Mouse (Mus musculus) embryonic facial prominence, embryonic 12.5 days (tissue): ENCODE measurements at regions not wholly inside any gene's neighbourhood (a gene's known extent, or its start where the extent isn't known, plus 50 kb on each side); places are given as distances from the start of the nearest gene placed in this dataset.

Experiments used
- ATAC-seq: fragments of 200-750 bp; cut with Nextera tagmentation; 2 replicates; pipeline ENCODE4 v1.8.0; 2017; ENCODE audit not compliant: insufficient number of reproducible peaks, insufficient read depth, low FRiP score, low TSS enrichment
- H3K27ac ChIP-seq: fragments of 300-500 bp; sonication (generic); 2 replicates; pipeline ENCODE4 v1.5.1; 2016; ENCODE audit warnings: mild to moderate bottlenecking
- H3K27me3 ChIP-seq: fragments of 300-500 bp; sonication (generic); 2 replicates; pipeline ENCODE4 v1.6.1; 2016; ENCODE audit warnings: mild to moderate bottlenecking, moderate library complexity
- H3K36me3 ChIP-seq: fragments of 300-500 bp; sonication (generic); 2 replicates; pipeline ENCODE4 v1.6.1; 2016; ENCODE audit warnings: mild to moderate bottlenecking
- H3K4me1 ChIP-seq: fragments of 300-500 bp; sonication (generic); 2 replicates; pipeline ENCODE4 v1.6.1; 2016
- H3K4me2 ChIP-seq: fragments of 300-500 bp; sonication (generic); replicated peaks from 2 replicates; pipeline ENCODE4 v1.6.1; 2016; ENCODE audit warnings: mild to moderate bottlenecking, moderate library complexity
- H3K4me3 ChIP-seq: fragments of 300-500 bp; sonication (generic); 2 replicates; pipeline ENCODE4 v1.5.1; 2016; ENCODE audit warnings: mild to moderate bottlenecking
- H3K9ac ChIP-seq: fragments of 300-500 bp; sonication (generic); 2 replicates; pipeline ENCODE4 v1.6.1; 2016; ENCODE audit warnings: mild to moderate bottlenecking, moderate library complexity
- H3K9me3 ChIP-seq: fragments of 300-500 bp; sonication (generic); 2 replicates; pipeline ENCODE4 v1.6.1; 2016; ENCODE audit warnings: mild to moderate bottlenecking, moderate library complexity
- WGBS: fragments of 180-500 bp; shearing (Covaris S2); methylation state at CpG from one replicate; pipeline ENCODE4 v1.1.7; 2016; 5-methylcytosine and 5-hydroxymethylcytosine counted together

GRCm38 (mm10) chr10:118041068-118041467 is 100.5 kb upstream of the Mdm1 start:
- Histone ChIP-seq H3K9me3 (no peaks in the 10 kb centered on the region), H3K9ac (no peak overlapping the region), H3K4me3 (no peak overlapping the region), H3K4me1 (no peaks in the 10 kb centered on the region), H3K27me3 (no peaks in the 10 kb centered on the region), H3K4me2 (no peak overlapping the region), H3K27ac (no peak overlapping the region), H3K36me3 (no peaks in the 10 kb centered on the region)
- 79% methylated on average over 3 of the region's 3 CpGs for WGBS
- no peak for ATAC-seq

GRCm38 (mm10) chr10:118043761-118044160 is 97.8 kb upstream of the Mdm1 start:
- no peak for ATAC-seq
- H3K36me3 ChIP-seq: no peaks in the 10 kb centered on the region
- no peaks in the 10 kb centered on the region for H3K4me1 ChIP-seq
- H3K4me2 ChIP-seq: no peak overlapping the region
- H3K9me3 ChIP-seq: no peaks in the 10 kb centered on the region
- no peaks in the 10 kb centered on the region for H3K27me3 ChIP-seq
- H3K9ac ChIP-seq: no peak overlapping the region
- 57% methylated on average over 13 of the region's 13 CpGs for WGBS
- no peak overlapping the region for H3K27ac ChIP-seq
- H3K4me3 ChIP-seq: no peak overlapping the region

GRCm38 (mm10) chr10:118044840-118045239 is 96.8 kb upstream of the Mdm1 start:
- Histone ChIP-seq H3K27me3 (no peaks in the 10 kb centered on the region), H3K4me1 (no peaks in the 10 kb centered on the region), H3K9me3 (no peaks in the 10 kb centered on the region), H3K4me3 (no peak overlapping the region), H3K9ac (no peak overlapping the region), H3K36me3 (no peaks in the 10 kb centered on the region), H3K27ac (no peak overlapping the region), H3K4me2 (no peak overlapping the region)
- WGBS: 56% methylated on average over 3 of the region's 3 CpGs
- ATAC-seq: no peak

- Histone ChIP-seq H3K9ac (no peak overlapping the region), H3K9me3 (no peaks in the 10 kb centered on the region), H3K27ac (no peak overlapping the region), H3K4me2 (no peak overlapping the region), H3K27me3 (no peaks in the 10 kb centered on the region), H3K36me3 (no peaks in the 10 kb centered on the region), H3K4me1 (no peaks in the 10 kb centered on the region), H3K4me3 (no peak overlapping the region)
- ATAC-seq: no peak
- 90% methylated on average over 2 of the region's 2 CpGs for WGBS
Measured at GRCm38 (mm10) chr10:118045427-118045826, 96.2 kb upstream of the Mdm1 start.

GRCm38 (mm10) chr10:118046328-118046727 is 95.3 kb upstream of the Mdm1 start:
- H3K27ac ChIP-seq: no peak overlapping the region
- WGBS: 54% methylated on average over 4 of the region's 4 CpGs

GRCm38 (mm10) chr10:118046831-118047230 is 94.8 kb upstream of the Mdm1 start:
- Histone ChIP-seq H3K4me1 (no peaks in the 10 kb centered on the region), H3K9ac (no peak overlapping the region), H3K9me3 (no peaks in the 10 kb centered on the region), H3K4me2 (no peak overlapping the region), H3K4me3 (no peak overlapping the region), H3K27ac (no peak overlapping the region), H3K36me3 (no peaks in the 10 kb centered on the region), H3K27me3 (no peaks in the 10 kb centered on the region)
- WGBS: 89% methylated on average over 1 of the region's 1 CpGs
- no peak for ATAC-seq

More at GRCm38 (mm10) chr10:118046328-118046727, 95.3 kb upstream of the Mdm1 start:
- H3K4me2 ChIP-seq: no peak overlapping the region
- H3K36me3 ChIP-seq: no peaks in the 10 kb centered on the region
- H3K4me3 ChIP-seq: no peak overlapping the region
- H3K9ac ChIP-seq: no peak overlapping the region
- H3K4me1 ChIP-seq: no peaks in the 10 kb centered on the region
- H3K27me3 ChIP-seq: no peaks in the 10 kb centered on the region
- H3K9me3 ChIP-seq: no peaks in the 10 kb centered on the region
- no peak for ATAC-seq

- H3K27me3 ChIP-seq: no peaks in the 10 kb centered on the region
- no peak overlapping the region for H3K27ac ChIP-seq
- 93% methylated on average over 10 of the region's 10 CpGs for WGBS
- H3K9ac ChIP-seq: no peak overlapping the region
- H3K9me3 ChIP-seq: no peaks in the 10 kb centered on the region
- H3K4me3 ChIP-seq: no peak overlapping the region
- ATAC-seq: no peak
- no peak overlapping the region for H3K4me2 ChIP-seq
- no peaks in the 10 kb centered on the region for H3K36me3 ChIP-seq
- no peaks in the 10 kb centered on the region for H3K4me1 ChIP-seq
Measured at GRCm38 (mm10) chr10:118049330-118049729, 92.3 kb upstream of the Mdm1 start.

GRCm38 (mm10) chr10:118050152-118050641 is 91.4 kb upstream of the Mdm1 start:
- H3K36me3 ChIP-seq: no peaks in the 10 kb centered on the region
- no peak overlapping the region for H3K27ac ChIP-seq
- H3K27me3 ChIP-seq: no peaks in the 10 kb centered on the region
- no peak overlapping the region for H3K4me2 ChIP-seq
- no peaks in the 10 kb centered on the region for H3K9me3 ChIP-seq
- no peak overlapping the region for H3K9ac ChIP-seq
- H3K4me3 ChIP-seq: no peak overlapping the region
- 79% methylated on average over 5 of the region's 5 CpGs for WGBS
- ATAC-seq: no peak
- no peaks in the 10 kb centered on the region for H3K4me1 ChIP-seq

GRCm38 (mm10) chr10:118052042-118052441 is 89.6 kb upstream of the Mdm1 start:
- Histone ChIP-seq H3K27ac (no peak overlapping the region), H3K9me3 (no peaks in the 10 kb centered on the region), H3K4me3 (no peak overlapping the region), H3K4me1 (no peaks in the 10 kb centered on the region), H3K36me3 (no peaks in the 10 kb centered on the region), H3K4me2 (no peak overlapping the region), H3K9ac (no peak overlapping the region), H3K27me3 (no peaks in the 10 kb centered on the region)
- ATAC-seq: no peak
- WGBS: 82% methylated on average over 11 of the region's 11 CpGs

- Histone ChIP-seq H3K36me3 (no peaks in the 10 kb centered on the region), H3K9ac (no peak overlapping the region), H3K4me1 (no peaks in the 10 kb centered on the region), H3K9me3 (no peaks in the 10 kb centered on the region), H3K27me3 (no peaks in the 10 kb centered on the region), H3K4me3 (no peak overlapping the region), H3K27ac (no peak overlapping the region), H3K4me2 (no peak overlapping the region)
- ATAC-seq: no peak
- WGBS: 83% methylated on average over 12 of the region's 12 CpGs
Measured at GRCm38 (mm10) chr10:118052477-118052876, 89.1 kb upstream of the Mdm1 start.

- Histone ChIP-seq H3K36me3 (no peaks in the 10 kb centered on the region), H3K4me3 (no peak overlapping the region), H3K9me3 (no peaks in the 10 kb centered on the region), H3K9ac (no peak overlapping the region), H3K27ac (no peak overlapping the region), H3K27me3 (no peaks in the 10 kb centered on the region), H3K4me2 (no peak overlapping the region), H3K4me1 (no peaks in the 10 kb centered on the region)
- ATAC-seq: no peak
- 84% methylated on average over 5 of the region's 5 CpGs for WGBS
Measured at GRCm38 (mm10) chr10:118053037-118053436, 88.6 kb upstream of the Mdm1 start.

GRCm38 (mm10) chr10:118056789-118057271 is 84.8 kb upstream of the Mdm1 start:
- Histone ChIP-seq H3K36me3 (no peaks in the 10 kb centered on the region), H3K9ac (no peak overlapping the region)
- no peak for ATAC-seq

GRCm38 (mm10) chr10:118057516-118057915 is 84.1 kb upstream of the Mdm1 start:
- Histone ChIP-seq H3K4me1 (no peaks in the 10 kb centered on the region), H3K27me3 (no peaks in the 10 kb centered on the region), H3K27ac (no peak overlapping the region), H3K9ac (no peak overlapping the region), H3K9me3 (no peaks in the 10 kb centered on the region), H3K4me2 (no peak overlapping the region), H3K36me3 (no peaks in the 10 kb centered on the region), H3K4me3 (no peak overlapping the region)
- ATAC-seq: no peak
- WGBS: 87% methylated on average over 3 of the region's 3 CpGs

More at GRCm38 (mm10) chr10:118056789-118057271, 84.8 kb upstream of the Mdm1 start:
- WGBS: 52% methylated on average over 9 of the region's 9 CpGs
- no peak overlapping the region for H3K4me3 ChIP-seq
- no peak overlapping the region for H3K27ac ChIP-seq
- H3K4me2 ChIP-seq: no peak overlapping the region
- H3K27me3 ChIP-seq: no peaks in the 10 kb centered on the region
- no peaks in the 10 kb centered on the region for H3K4me1 ChIP-seq
- H3K9me3 ChIP-seq: no peaks in the 10 kb centered on the region
